Mouse (Mus musculus): Measurements from ENCODE around the gene Tas2r108. TPM values are rescaled to one million over a fixed set of nuclear protein-coding genes. Genes with fewer than 3 reads are reported as not detected.

Tas2r108 gene
- total RNA-seq (2022): not detected

DNA sequence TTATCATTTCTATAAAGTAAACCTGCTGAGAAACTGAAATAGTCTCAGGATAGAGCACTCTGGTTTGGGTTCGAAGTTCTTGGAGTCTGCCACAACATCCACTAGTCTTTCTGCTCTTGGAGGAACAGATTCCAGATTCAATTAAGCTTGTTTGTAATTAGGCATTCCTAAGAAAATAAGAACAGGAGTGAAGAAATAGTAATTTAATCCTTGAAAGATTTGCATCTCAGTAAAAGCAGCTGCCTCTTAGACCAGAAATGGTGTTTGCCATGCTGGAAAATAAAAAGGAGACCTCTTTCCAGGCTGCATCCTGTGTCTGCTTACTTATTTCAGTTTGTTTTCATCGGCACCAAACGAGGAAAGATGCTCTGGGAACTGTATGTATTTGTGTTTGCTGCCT is at the start of gene Tas2r108:
TSS of gene Tas2r108 (plus strand) at position 301 of the 400 bp plus-strand sequence.
- no peak for DNase-seq (ENCODE audit: low spot score)

GRCm38 (mm10) chr6:40448626-40449025 is 44.7 kb upstream of the Tas2r108 start:
- DNase-seq (ENCODE audit: low spot score): no peak

GRCm38 (mm10) chr6:40454436-40455041 is 38.8 kb upstream of the Tas2r108 start:
- DNase-seq (ENCODE audit: low spot score): no peak

GRCm38 (mm10) chr6:40465710-40466109 is 27.6 kb upstream of the Tas2r108 start:
- DNase-seq (ENCODE audit: low spot score): no peak

DNA sequence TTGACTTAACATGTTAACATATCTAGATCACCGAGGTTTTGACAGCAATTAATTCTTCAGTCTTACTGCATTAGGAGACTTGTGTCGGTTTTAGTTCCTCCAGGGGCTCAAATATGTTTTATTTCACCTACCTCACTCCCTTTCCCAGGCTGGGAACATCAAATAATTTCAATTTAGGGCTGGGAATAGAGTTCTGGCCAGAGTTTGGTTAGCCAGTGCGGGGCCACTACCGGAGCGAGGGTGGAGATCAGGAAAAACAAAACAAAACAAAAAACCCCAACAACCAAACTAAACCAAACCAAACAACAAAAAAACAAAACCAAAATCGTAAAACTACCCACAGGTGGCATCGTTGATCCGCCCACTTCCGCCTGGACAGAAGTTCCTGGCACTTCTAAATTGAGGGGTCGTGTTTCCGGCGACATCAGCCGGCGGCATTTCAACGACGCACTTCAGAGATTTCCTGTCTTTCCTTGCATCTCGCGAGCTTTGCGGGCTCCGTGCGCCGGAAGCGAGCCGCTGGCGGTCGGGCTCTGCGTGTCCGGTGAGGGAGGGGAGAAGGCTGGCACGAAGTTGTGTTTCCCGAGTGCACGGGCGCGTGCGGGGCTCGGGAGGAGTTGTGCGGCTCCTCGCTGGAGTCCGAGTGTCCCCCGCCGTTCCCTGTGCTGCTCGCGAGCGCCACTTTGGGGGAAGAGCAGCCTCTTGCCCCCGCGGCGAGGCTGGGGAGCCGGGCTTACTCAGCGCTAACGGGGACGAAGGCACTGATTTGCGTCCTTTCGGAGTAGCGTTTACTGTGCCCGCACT is 22.2 kb upstream of the Tas2r108 start, which contains the start of gene Ssbp1:
TSS of gene Ssbp1 (plus strand) at position 437 of the 804 bp plus-strand sequence.
- peak; percentile 91 for DNase-seq (ENCODE audit: low spot score)

DNA sequence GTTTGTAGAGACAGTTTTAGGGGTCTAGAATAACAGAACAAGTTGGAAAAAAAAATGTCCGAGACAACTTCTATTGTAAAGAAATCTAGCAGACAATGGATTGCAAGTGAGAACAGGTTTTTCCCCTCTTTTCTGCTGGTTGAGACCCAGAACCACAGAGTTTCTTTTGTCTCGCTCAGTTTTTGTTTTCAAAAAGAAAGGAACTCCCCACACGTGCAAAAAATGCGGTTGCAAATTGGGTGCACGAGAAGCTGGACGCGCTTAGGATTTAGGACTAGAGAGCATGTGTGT is 21.7 kb upstream of the Tas2r108 start:
- no peak for DNase-seq (ENCODE audit: low spot score)

DNA sequence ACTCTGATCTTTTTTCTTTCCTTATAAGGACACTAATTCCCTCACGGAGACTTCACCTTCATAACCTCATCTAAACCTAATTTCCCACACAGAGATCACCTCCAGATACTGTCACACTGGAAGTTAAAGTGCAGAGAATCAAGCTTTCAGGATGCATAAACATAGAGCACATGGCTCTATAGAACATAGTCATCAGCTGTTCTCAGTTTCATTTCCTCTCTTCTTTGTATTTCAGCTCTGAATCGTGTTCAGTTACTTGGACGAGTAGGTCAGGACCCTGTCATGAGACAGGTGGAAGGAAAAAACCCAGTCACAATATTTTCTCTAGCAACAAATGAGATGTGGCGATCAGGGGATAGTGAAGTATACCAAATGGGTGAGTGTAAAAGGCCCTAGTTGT is 17.2 kb upstream of the Tas2r108 start:
- no peak for DNase-seq (ENCODE audit: low spot score)

DNA sequence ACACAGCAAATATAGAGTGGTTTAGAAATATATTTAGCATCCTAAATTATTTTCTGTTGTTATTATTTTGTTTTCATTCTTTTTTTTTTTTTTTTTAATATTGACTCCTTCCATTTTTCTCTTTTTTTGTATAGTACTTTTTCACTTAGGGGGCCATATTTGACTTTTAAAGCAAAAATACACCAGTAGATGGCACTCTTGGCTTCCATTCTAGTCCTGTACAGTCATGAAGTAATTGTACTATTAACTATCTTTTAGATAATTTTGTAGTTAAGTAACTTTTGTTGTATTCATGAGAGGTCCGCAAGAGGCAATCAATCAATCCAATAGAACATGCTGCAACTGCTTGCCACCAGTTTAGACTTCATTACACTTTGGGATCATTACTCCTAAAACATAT is 13.6 kb upstream of the Tas2r108 start:
- DNase-seq (ENCODE audit: low spot score): no peak

GRCm38 (mm10) chr6:40482318-40482717 is 11.0 kb upstream of the Tas2r108 start:
- DNase-seq (ENCODE audit: low spot score): no peak

DNA sequence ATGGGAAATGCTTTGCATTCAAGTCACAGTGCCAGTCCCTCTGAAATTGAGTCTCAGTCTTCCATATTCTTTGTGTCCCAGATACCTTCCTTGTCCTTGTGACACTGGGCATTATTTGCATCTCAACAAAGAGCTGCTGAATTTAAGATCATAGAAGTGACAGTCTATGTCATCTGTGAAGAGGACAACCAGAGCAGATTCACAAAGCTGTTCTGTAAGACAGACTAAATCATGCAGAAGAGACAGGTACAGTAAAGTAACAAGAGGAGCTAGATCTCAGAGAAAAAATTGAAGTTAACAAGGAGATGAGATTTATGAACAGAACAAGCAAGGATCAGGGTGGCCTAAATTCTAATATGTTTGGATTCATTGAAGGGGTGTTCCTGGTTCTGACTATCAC is 2.4 kb upstream of the Tas2r108 start, which contains the start of gene Tas2r137:
TSS of gene Tas2r137 (plus strand) at position 301 of the 400 bp plus-strand sequence.
- no peak for DNase-seq (ENCODE audit: low spot score)

DNA sequence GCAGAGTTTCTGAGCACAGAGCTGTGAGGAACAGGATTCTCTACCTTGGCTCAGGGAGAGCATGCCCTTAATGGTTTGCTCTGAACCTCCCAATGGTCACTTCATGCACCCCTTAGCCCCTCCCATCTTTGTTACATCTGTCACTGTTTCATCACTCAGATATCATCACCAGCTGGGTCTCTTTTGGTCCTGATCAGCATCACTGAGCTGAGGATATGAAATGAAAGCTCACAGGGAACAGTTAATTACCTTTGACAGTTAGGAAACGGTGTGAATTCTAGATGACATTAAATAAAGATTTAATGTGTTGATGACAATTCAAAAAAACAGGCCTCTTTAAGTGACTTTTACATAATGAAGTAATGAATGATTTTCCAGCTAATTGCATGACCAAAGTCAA is 26.1 kb downstream of the Tas2r108 start, which contains the start of gene Prss37:
TSS of gene Prss37 (minus strand) at position 101 of the 400 bp plus-strand sequence.
- DNase-seq (ENCODE audit: low spot score): no peak

Other genes with a start within 250 kb of the Tas2r108 start
- 10 to 100 TPM; 14.4 to 18.6 (median 17.4) TPM for gene Agk, start 168.4 kb upstream of the Tas2r108 start, total RNA-seq (2022)
- 1 to 10 TPM; 3.7 to 6.1 (median 5.0) TPM for gene E330009J07Rik, start 57.4 kb upstream of the Tas2r108 start, total RNA-seq (2022)
- gene Wee2, start 54.4 kb upstream of the Tas2r108 start, total RNA-seq (2022): not detected
- 10 to 100 TPM; 29.8 to 43.8 (median 33.9) TPM for gene Ssbp1, start 22.2 kb upstream of the Tas2r108 start, total RNA-seq (2022)
- under 1 TPM in 3 of 4 experiments, not detected in 1; 0.25 to 0.28 (median 0.26) TPM for gene Tas2r137, start 2.3 kb upstream of the Tas2r108 start, total RNA-seq (2022)
- gene Prss37, start 26.0 kb downstream of the Tas2r108 start, total RNA-seq (2022): not detected
- not detected for gene Olfr461, start 61.5 kb downstream of the Tas2r108 start, total RNA-seq (2022)
- not detected for gene Olfr460, start 76.0 kb downstream of the Tas2r108 start, total RNA-seq (2022)
- 1 to 10 TPM in 2 of 4 experiments, under 1 TPM in 2; 0.29 to 2.2 (median 1.0) TPM for gene Clec5a, start 92.3 kb downstream of the Tas2r108 start, total RNA-seq (2022)
- gene Tas2r138, start 119.8 kb downstream of the Tas2r108 start, total RNA-seq (2022): not detected
- under 1 TPM in 3 of 4 experiments, not detected in 1; 0.09 to 0.19 (median 0.14) TPM for gene Mgam, start 135.3 kb downstream of the Tas2r108 start, total RNA-seq (2022)